ENCODE assay signal across 9 mouse cellular contexts in genomic region chr7:24735970-24736670, GRCm38 (mm10). TPM values are rescaled to one million over a fixed set of nuclear protein-coding genes. Genes with fewer than 3 reads are reported as not detected.
DNase-seq lines count a peak whose midpoint lies in the region; ATAC-seq lines count a peak whose summit lies in the region.
"Had no signal": no experiment of that assay in that cellular context is flagged by ENCODE, and none has a peak within 500 bp of the region (broad histone marks: within the 10 kb centered on the region; RNA-seq: fewer than 3 reads in every experiment).

No protein-coding gene starts in this region.

- H3K9me3 ChIP-seq in forebrain, embryonic 16.5 days (ENCODE audit: control insufficient read depth, low read length), result no peaks in the 10 kb centered on the region
- H3K9me3 ChIP-seq in midbrain, embryonic 12.5 days, result 0 out of 2 replicates have a peak, but pooled peaks cover under 1% of the 10 kb centered on the region

- no peaks in the 10 kb centered on the region for H3K36me3 ChIP-seq in forebrain, embryonic 16.5 days (ENCODE audit: control insufficient read depth, insufficient read depth)
- H3K36me3 ChIP-seq in midbrain, embryonic 12.5 days, result no peaks in the 10 kb centered on the region

- H3K9ac ChIP-seq in forebrain, embryonic 16.5 days (replicated peaks; ENCODE audit: low read depth, low read length), result no peak overlapping the region
- H3K9ac ChIP-seq in midbrain, embryonic 12.5 days (replicated peaks), result no peak overlapping the region

- WGBS in forebrain, embryonic 16.5 days, result 12% methylated on average over 17 of the region's 17 CpGs
- 21% methylated on average over 17 of the region's 17 CpGs for WGBS in midbrain, embryonic 12.5 days

- peak overlapping the region; percentile 2; the same call in 1 of the 2 replicates for H3K4me3 ChIP-seq in forebrain, embryonic 16.5 days (replicated peaks; ENCODE audit: low read length)
- peak overlapping the region; percentile 16; the same call in 1 of the 2 replicates for H3K4me3 ChIP-seq in midbrain, embryonic 12.5 days

- peaks cover 4% of the 10 kb centered on the region; the same call in 1 of the 2 replicates for H3K4me1 ChIP-seq in forebrain, embryonic 16.5 days (replicated peaks; ENCODE audit: control insufficient read depth, insufficient read depth, low read length)
- H3K4me1 ChIP-seq in midbrain, embryonic 12.5 days, result peaks cover 11% of the 10 kb centered on the region

- no peak for ATAC-seq in forebrain, embryonic 16.5 days
- ATAC-seq in midbrain, embryonic 12.5 days (ENCODE audit: low FRiP score, low read depth), result peak; percentile 69; the same call in 1 of the 2 replicates
- no peak for ATAC-seq in inflammation-experienced regulatory T-cells, adult 6 months

- H3K27me3 ChIP-seq in forebrain, embryonic 16.5 days (replicated peaks; ENCODE audit: control insufficient read depth, insufficient read depth, low read length), result no peaks in the 10 kb centered on the region
- H3K27me3 ChIP-seq in midbrain, embryonic 12.5 days, result no peaks in the 10 kb centered on the region

- H3K27ac ChIP-seq in forebrain, embryonic 16.5 days (ENCODE audit: low read length), result no peak overlapping the region
- no peak overlapping the region for H3K27ac ChIP-seq in midbrain, embryonic 12.5 days (replicated peaks)

- peak; percentile 19 to 47 for DNase-seq in adrenal gland, adult (ENCODE audit: inconsistent age in 2 of 2, low spot score in 1 of 2)
- DNase-seq in adrenal gland, adult 18-20 months (ENCODE audit: low spot score in 2 of 2), result no peak
- peak; percentile 13 for DNase-seq in R1 (ENCODE audit: low read depth, low spot score)
- peak; percentile 7 to 63 for DNase-seq in kidney, postnatal 36 days
- no peak for DNase-seq in gastrocnemius, postnatal 25 days

- peak overlapping the region; percentile 38 for H3K4me2 ChIP-seq in forebrain, embryonic 16.5 days (ENCODE audit: low read length)
- peak overlapping the region; percentile 41 for H3K4me2 ChIP-seq in midbrain, embryonic 12.5 days (replicated peaks)

RNA-seq across cellular contexts. Expression of gene Gm4763, which starts 9.4 kb away (rescaled TPM):
- not detected for total RNA-seq in adrenal gland, adult 18-20 months (2021)
- not detected in 2 replicates for polyA plus RNA-seq in forebrain, embryonic 16.5 days (2015; fragmentation: Nextera tagmentation; extraction: Ambion mirVana)
- not detected in 2 replicates for polyA plus RNA-seq in midbrain, embryonic 12.5 days (2016; fragmentation: Nextera tagmentation; extraction: Ambion mirVana)
- polyA plus RNA-seq in inflammation-experienced regulatory T-cells, adult 6 months (2017; shearing (Covaris generic)), result not detected
- total RNA-seq in gastrocnemius, postnatal 25 days (2021), result not detected
- polyA plus RNA-seq: C2C12 had no signal

RNA-seq across cellular contexts. Expression of gene Cd177, which starts 24.0 kb away (rescaled TPM):
- under 1 TPM in 1 of 2 experiments, not detected in 1; 0.19 TPM for total RNA-seq in adrenal gland, adult 18-20 months (2021)
- polyA plus RNA-seq in forebrain, embryonic 16.5 days (2015; fragmentation: Nextera tagmentation; extraction: Ambion mirVana), result 0.23 TPM in 1 of 2 replicates, not detected in the other
- not detected in 2 replicates for polyA plus RNA-seq in midbrain, embryonic 12.5 days (2016; fragmentation: Nextera tagmentation; extraction: Ambion mirVana)
- not detected for polyA plus RNA-seq in inflammation-experienced regulatory T-cells, adult 6 months (2017; shearing (Covaris generic))
- total RNA-seq in gastrocnemius, postnatal 25 days (2021), result not detected
- polyA plus RNA-seq: C2C12 had no signal

RNA-seq across cellular contexts. Expression of gene BC049730, which starts 27.1 kb away (rescaled TPM):
- total RNA-seq in adrenal gland, adult 18-20 months (2021), result not detected
- polyA plus RNA-seq in forebrain, embryonic 16.5 days (2015; fragmentation: Nextera tagmentation; extraction: Ambion mirVana), result not detected in 2 replicates
- polyA plus RNA-seq in midbrain, embryonic 12.5 days (2016; fragmentation: Nextera tagmentation; extraction: Ambion mirVana), result not detected in 2 replicates
- polyA plus RNA-seq in inflammation-experienced regulatory T-cells, adult 6 months (2017; shearing (Covaris generic)), result not detected
- not detected for total RNA-seq in gastrocnemius, postnatal 25 days (2021)
- polyA plus RNA-seq: C2C12 had no signal

RNA-seq across cellular contexts. Expression of gene Ceacam10, which starts 40.9 kb away (rescaled TPM):
- not detected for total RNA-seq in adrenal gland, adult 18-20 months (2021)
- not detected in 2 replicates for polyA plus RNA-seq in forebrain, embryonic 16.5 days (2015; fragmentation: Nextera tagmentation; extraction: Ambion mirVana)
- polyA plus RNA-seq in midbrain, embryonic 12.5 days (2016; fragmentation: Nextera tagmentation; extraction: Ambion mirVana), result not detected in 2 replicates
- not detected for polyA plus RNA-seq in inflammation-experienced regulatory T-cells, adult 6 months (2017; shearing (Covaris generic))
- not detected for total RNA-seq in gastrocnemius, postnatal 25 days (2021)

RNA-seq across cellular contexts. Expression of gene Tex101, which starts 59.6 kb away (rescaled TPM):
- total RNA-seq in adrenal gland, adult 18-20 months (2021), result not detected
- polyA plus RNA-seq in forebrain, embryonic 16.5 days (2015; fragmentation: Nextera tagmentation; extraction: Ambion mirVana), result not detected in 2 replicates
- polyA plus RNA-seq in midbrain, embryonic 12.5 days (2016; fragmentation: Nextera tagmentation; extraction: Ambion mirVana), result not detected in 2 replicates
- not detected for polyA plus RNA-seq in inflammation-experienced regulatory T-cells, adult 6 months (2017; shearing (Covaris generic))
- total RNA-seq in gastrocnemius, postnatal 25 days (2021), result not detected
- polyA plus RNA-seq: C2C12 had no signal

Comparison
In these comparisons a context has a peak if more than half of its experiments do, and no peak if none do; other contexts are left out.
1. DNase-seq: peak in adrenal gland, adult (2 of 2), R1 (single experiment) and kidney, postnatal 36 days (2 of 2); none in adrenal gland, adult 18-20 months (0 of 2) and gastrocnemius, postnatal 25 days (single experiment).